Mouse (Mus musculus) lung, embryonic 16.5 days (tissue): ENCODE measurements around the gene Hmgb3. TPM values are rescaled to one million over a fixed set of nuclear protein-coding genes. Genes with fewer than 3 reads are reported as not detected.
A peak's percentile ranks its signal among the peaks of the same experiment; 100 is the strongest.
"Not testable (repeated sequence)": the region's sequence is repeated elsewhere in the genome, so short reads cannot be mapped to it uniquely, and the experiment has no call there.

Experiments
- ATAC-seq: fragments of 200-750 bp; cut with Nextera tagmentation; 2 replicates; pipeline ENCODE4 v1.8.0; 2017; ENCODE audit warnings: low read depth, mild to moderate bottlenecking, moderate library complexity
- H3K27ac ChIP-seq: fragments of 300-500 bp; sonication (generic); 2 replicates; pipeline ENCODE4 v1.5.1; 2014; ENCODE audit warnings: mild to moderate bottlenecking, control low read depth, low read length
- H3K27me3 ChIP-seq: fragments of 300-500 bp; sonication (generic); 2 replicates; pipeline ENCODE4 v1.6.1; 2014; ENCODE audit warnings: low read depth, low read length, mixed read lengths; ENCODE audit not compliant: control insufficient read depth, insufficient read depth
- H3K36me3 ChIP-seq: fragments of 300-500 bp; sonication (generic); 2 replicates; pipeline ENCODE4 v1.6.1; 2014; ENCODE audit warnings: low read length; ENCODE audit not compliant: control insufficient read depth, insufficient read depth
- H3K4me1 ChIP-seq: fragments of 300-500 bp; sonication (generic); replicated peaks from 2 replicates; pipeline ENCODE4 v1.6.1; 2014; ENCODE audit warnings: low read length, mixed read lengths; ENCODE audit not compliant: control insufficient read depth, insufficient read depth
- H3K4me2 ChIP-seq: fragments of 300-500 bp; sonication (generic); 2 replicates; pipeline ENCODE4 v1.6.1; 2014; ENCODE audit warnings: low read depth, low read length, control low read depth
- H3K4me3 ChIP-seq: fragments of 300-500 bp; sonication (generic); 2 replicates; pipeline ENCODE4 v1.5.1; 2014; ENCODE audit warnings: mild to moderate bottlenecking, low read length, control low read depth
- H3K9ac ChIP-seq: fragments of 300-500 bp; sonication (generic); 2 replicates; pipeline ENCODE4 v1.6.1; 2014; ENCODE audit warnings: low read length, control low read depth
- H3K9me3 ChIP-seq: fragments of 300-500 bp; sonication (generic); 2 replicates; pipeline ENCODE4 v1.6.1; 2016; ENCODE audit warnings: low read length; ENCODE audit not compliant: control insufficient read depth
- WGBS: fragments of 180-500 bp; shearing (Covaris S2); extraction: QIAGEN DNeasy Blood & Tissue Kit; methylation state at CpG from one replicate; pipeline ENCODE4 v1.1.7; 2014; 5-methylcytosine and 5-hydroxymethylcytosine counted together
- polyA plus RNA-seq: library from polyadenylated mRNA; unstranded; fragments of >200 nt; fragmentation: Nextera tagmentation; extraction: Ambion mirVana; gene quantifications from 2 replicates; pipeline ENCODE4 v1.2.1, GENCODE M21; 2015

Gene Hmgb3
- polyA plus RNA-seq, result 210 and 238 TPM in 2 replicates

DNA sequence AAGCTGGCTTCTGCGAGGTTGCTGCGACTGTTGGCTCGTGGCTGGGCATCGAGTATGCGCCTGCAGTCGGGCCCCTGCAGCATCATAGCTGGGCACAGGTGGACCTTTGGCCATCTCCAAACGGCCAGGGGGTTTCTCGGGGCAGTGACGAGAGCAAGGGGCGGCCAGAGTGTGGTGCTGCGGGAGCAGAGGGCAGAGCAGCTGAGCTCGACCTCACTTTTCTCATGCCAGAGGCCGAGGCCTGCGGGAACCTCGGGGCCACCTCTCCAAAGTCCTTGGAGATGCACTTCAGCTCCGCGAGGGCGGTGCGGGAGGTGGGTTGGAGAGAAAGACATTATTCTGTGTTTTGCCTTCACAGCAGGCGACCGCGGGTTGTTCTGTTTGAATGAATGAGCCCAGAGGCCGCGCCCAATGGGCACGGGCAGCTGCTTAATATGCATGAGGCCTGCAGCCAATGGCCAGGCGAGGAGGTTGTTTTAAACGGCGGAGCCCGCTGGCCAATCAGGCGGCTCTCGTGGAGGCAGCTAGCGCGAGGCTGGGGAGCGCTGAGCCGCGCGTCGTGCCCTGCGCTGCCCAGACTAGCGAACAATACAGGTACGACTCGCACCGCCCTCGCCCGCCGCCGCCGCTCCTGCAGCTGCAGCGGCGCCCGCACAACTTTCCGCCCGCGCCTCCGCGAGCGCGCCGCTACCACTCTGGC lies at the start of gene Hmgb3:
Gene Hmgb3 (plus strand): TSS at position 504 of the 700 bp plus-strand sequence.
- Histone ChIP-seq H3K27ac (peak within 1 kb of the TSS; percentile 95), H3K36me3 (no peaks in the 10 kb centered on the region), H3K9ac (peak within 1 kb of the TSS; percentile 84), H3K9me3 (no peaks in the 10 kb centered on the region; the same call in 1 of the 2 replicates), H3K4me2 (peak within 1 kb of the TSS; percentile 58), H3K4me3 (peak within 1 kb of the TSS; percentile 72), H3K27me3 (no peaks in the 10 kb centered on the region), H3K4me1 (no peaks in the 10 kb centered on the region)
- peak; percentile 97 for ATAC-seq
- WGBS, result 30% methylated on average over 37 of the region's 59 CpGs

DNA sequence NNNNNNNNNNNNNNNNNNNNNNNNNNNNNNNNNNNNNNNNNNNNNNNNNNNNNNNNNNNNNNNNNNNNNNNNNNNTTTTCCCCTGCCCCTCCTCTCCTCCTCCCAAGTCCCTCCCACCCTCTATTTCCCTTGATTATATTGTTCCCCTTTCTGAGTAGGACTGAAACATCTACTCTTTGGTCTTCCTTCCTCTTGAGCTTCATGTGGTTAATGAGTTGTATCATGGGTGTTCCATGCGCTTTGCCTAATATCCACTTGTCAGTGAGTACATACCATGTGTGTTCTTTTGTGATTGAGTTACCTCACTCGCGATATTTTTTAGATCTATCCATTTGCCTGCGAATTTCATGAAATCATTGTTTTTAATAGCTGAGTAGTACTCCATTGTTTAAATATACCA lies 49.1 kb upstream of the Hmgb3 start:
- ATAC-seq, result not testable (repeated sequence)

DNA sequence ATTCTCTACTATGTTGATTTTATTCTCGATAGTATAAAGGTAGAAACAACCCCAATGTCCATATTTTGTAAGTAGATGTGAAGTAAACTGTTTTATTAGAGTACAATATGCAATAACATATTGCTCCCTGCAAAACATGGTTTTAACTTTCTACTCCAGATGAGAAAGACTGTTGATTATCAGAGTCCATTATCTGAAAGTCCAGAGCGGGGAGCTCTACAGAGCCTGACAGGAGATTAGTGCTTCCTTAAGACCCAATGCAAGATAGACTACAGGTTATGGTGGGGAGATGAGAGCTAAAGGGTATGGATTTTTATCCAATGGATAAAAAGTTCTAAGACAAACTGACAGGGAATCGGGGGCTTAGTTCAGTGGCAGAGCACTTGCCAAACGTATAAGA lies 36.5 kb upstream of the Hmgb3 start:
- no peaks in the 10 kb centered on the region for H3K27me3 ChIP-seq
- WGBS, result 80% methylated on average over 4 of the region's 4 CpGs
- no peak overlapping the region for H3K27ac ChIP-seq
- H3K4me2 ChIP-seq, result no peak overlapping the region
- no peak overlapping the region for H3K4me3 ChIP-seq
- no peaks in the 10 kb centered on the region for H3K4me1 ChIP-seq
- no peak for ATAC-seq
- H3K9me3 ChIP-seq, result no peaks in the 10 kb centered on the region
- H3K9ac ChIP-seq, result no peak overlapping the region
- no peaks in the 10 kb centered on the region for H3K36me3 ChIP-seq

More for the DNA sequence above, 49.1 kb upstream of the Hmgb3 start:
- not testable (repeated sequence) for H3K27me3 ChIP-seq, H3K4me1 ChIP-seq, H3K9ac ChIP-seq, H3K36me3 ChIP-seq, H3K4me3 ChIP-seq, H3K27ac ChIP-seq, H3K4me2 ChIP-seq, H3K9me3 ChIP-seq
- WGBS, result 87% methylated on average over 4 of the region's 4 CpGs

DNA sequence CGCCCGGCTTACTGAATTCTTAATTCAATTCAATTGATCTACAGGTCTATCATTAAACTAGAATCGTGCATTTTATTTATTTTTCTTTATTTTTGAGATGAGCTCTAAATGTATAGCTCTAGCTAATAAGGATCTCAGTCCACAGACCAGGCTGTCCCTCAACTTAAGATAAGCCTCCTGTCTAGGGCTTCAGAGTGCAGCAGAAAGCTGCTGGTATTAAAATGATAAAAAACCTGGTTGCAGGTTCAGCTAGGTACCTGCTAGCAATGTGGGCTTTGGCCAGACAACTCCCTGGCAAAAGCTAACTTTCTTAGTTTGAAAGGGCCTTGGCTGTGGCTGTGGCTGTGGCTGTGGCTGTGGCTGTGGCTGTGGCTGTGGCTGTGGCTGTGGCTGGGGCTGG lies 32.8 kb upstream of the Hmgb3 start:
- no peak overlapping the region for H3K4me2 ChIP-seq
- H3K36me3 ChIP-seq, result no peaks in the 10 kb centered on the region
- H3K27me3 ChIP-seq, result no peaks in the 10 kb centered on the region
- no peak overlapping the region for H3K27ac ChIP-seq
- H3K9ac ChIP-seq, result no peak overlapping the region
- ATAC-seq, result no peak
- whole genome bisulfite sequencing, result 87% methylated on average over 3 of the region's 3 CpGs
- H3K4me3 ChIP-seq, result no peak overlapping the region
- no peaks in the 10 kb centered on the region for H3K9me3 ChIP-seq
- no peaks in the 10 kb centered on the region for H3K4me1 ChIP-seq

DNA sequence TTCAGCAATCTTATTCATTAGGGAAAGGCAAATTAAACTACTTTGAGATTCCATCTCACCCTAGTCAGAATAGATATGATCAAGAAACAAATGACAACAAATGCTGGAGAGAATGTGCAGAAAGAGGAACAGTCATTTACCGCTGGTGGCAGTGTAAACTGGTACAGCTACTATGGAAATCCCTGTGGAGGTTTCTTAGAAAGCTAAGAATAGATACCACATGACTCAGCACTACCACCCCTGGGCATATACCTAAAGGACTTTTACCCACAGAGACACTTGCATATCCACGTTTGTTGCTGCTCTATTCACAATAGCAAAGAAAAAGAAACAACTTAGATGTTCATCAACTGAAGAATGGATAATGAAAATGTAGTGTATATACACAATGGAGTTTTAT lies 31.4 kb upstream of the Hmgb3 start:
- H3K9me3 ChIP-seq, result no peaks in the 10 kb centered on the region
- no peaks in the 10 kb centered on the region for H3K27me3 ChIP-seq
- H3K4me1 ChIP-seq, result peaks cover 6% of the 10 kb centered on the region; the same call in 1 of the 2 replicates
- no peak overlapping the region for H3K27ac ChIP-seq
- H3K9ac ChIP-seq, result no peak overlapping the region
- ATAC-seq, result no peak
- H3K4me3 ChIP-seq, result no peak overlapping the region
- H3K4me2 ChIP-seq, result no peak overlapping the region
- H3K36me3 ChIP-seq, result no peaks in the 10 kb centered on the region
- 66% methylated on average over 2 of the region's 2 CpGs for WGBS

DNA sequence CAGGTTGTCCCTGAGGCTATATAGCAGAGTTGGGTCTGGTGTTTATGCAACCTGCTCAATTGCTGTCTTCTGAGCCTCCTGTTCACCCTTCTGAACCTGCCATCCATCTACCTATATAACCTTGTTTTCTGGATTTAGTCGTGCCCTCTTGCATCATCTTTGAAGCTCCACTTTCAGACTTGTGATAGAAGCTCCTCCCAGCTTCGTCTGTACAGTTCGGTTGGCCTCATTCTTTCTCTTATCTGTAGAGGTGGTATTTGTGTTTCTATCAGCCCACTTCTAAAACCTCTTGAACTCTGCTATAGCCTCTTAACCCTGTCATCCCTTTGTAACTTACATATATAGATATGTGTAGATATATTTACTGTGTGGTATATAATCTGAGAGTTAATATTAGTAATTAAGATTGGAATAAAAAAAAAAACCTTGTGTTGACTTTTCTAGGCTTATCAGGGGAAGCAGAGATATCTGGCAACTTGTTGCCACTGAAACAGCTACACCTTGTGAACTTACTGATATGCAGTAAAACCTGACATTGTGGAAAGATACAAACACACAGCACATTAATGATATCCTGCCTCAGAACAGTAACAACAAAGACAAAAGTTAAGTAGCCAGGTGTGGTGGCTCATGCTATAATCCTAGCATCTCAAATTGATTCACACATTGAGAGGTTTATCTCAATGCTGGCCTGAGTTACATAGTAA lies 30.0 kb upstream of the Hmgb3 start:
- H3K27ac ChIP-seq, result no peak overlapping the region
- no peaks in the 10 kb centered on the region for H3K36me3 ChIP-seq
- H3K4me3 ChIP-seq, result no peak overlapping the region
- H3K4me2 ChIP-seq, result no peak overlapping the region
- 33% methylated on average over 3 of the region's 3 CpGs for WGBS
- no peak for ATAC-seq
- H3K4me1 ChIP-seq, result peaks cover 6% of the 10 kb centered on the region; the same call in 1 of the 2 replicates
- H3K9ac ChIP-seq, result no peak overlapping the region
- H3K27me3 ChIP-seq, result no peaks in the 10 kb centered on the region
- H3K9me3 ChIP-seq, result no peaks in the 10 kb centered on the region

DNA sequence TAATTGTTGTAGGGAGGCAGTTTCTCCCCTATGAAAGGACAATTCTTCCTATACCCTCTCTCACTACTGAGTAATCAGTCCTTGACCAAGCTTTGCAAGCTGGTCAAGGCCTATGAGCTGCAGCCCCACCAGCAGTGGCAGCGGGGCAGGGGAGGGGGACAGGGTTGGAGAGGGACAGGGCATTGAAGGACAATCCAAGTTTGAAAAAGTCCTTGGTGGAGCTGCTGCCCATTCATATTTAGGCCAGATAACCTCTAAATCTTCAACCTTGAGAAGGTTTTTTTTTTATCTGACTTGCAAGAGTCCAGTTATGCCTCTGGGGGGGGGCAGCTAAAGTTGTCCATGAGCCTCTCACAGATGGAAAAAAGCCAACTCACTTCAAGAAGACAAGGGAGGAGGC lies 28.3 kb upstream of the Hmgb3 start:
- no peaks in the 10 kb centered on the region for H3K9me3 ChIP-seq
- 73% methylated on average over 1 of the region's 1 CpGs for WGBS

DNA sequence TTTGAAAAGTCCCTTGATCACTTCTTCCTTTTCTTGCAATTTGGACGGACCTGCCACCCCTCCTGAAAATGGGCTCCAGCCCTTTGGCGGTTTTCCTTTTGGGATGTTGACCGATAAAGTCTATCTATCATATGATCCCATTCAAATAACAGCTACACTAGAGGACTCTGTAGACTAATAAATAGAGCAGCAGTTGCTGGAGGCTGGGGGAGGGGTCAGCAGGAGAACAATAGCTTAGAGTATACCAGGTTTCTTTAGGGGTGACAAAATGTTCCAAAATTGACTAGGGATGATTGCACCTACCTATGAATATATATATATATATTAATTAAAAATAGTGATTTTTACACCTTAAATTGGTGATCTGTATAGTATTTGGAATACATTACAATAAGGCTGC lies 27.6 kb upstream of the Hmgb3 start:
- ATAC-seq, result no peak
- Histone ChIP-seq H3K27me3 (no peaks in the 10 kb centered on the region), H3K4me2 (no peak overlapping the region), H3K9me3 (no peaks in the 10 kb centered on the region), H3K4me3 (no peak overlapping the region), H3K27ac (no peak overlapping the region), H3K36me3 (no peaks in the 10 kb centered on the region), H3K4me1 (peaks cover 6% of the 10 kb centered on the region; the same call in 1 of the 2 replicates), H3K9ac (no peak overlapping the region)
- WGBS, result 70% methylated on average over 3 of the region's 3 CpGs

More for the DNA sequence above, 28.3 kb upstream of the Hmgb3 start:
- Histone ChIP-seq H3K4me3 (no peak overlapping the region), H3K27ac (no peak overlapping the region), H3K36me3 (no peaks in the 10 kb centered on the region), H3K4me1 (peaks cover 6% of the 10 kb centered on the region; the same call in 1 of the 2 replicates), H3K4me2 (no peak overlapping the region), H3K9ac (no peak overlapping the region), H3K27me3 (no peaks in the 10 kb centered on the region)
- no peak for ATAC-seq

DNA sequence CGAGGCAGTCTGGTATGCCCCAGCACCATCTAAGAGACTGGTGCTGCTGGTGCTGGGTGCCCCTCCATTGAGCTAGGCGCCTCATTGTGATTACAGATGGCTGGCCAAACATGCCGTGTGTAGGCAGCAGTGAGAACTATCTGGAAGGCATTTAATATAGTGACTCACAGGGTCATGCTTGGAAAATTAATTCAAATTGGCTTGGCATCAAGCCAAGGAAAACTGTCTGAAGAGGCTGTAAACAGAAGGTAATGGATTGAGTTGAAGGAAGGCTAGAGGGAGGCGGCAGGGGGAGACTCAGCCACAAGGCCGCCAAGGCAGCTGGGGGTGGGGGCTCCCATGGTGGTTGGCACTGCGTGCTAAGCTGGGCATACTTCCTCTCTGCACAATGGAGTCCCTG lies 27.1 kb upstream of the Hmgb3 start:
- no peaks in the 10 kb centered on the region for H3K36me3 ChIP-seq
- H3K4me1 ChIP-seq, result peaks cover 6% of the 10 kb centered on the region; the same call in 1 of the 2 replicates
- H3K9ac ChIP-seq, result no peak overlapping the region
- no peak overlapping the region for H3K4me3 ChIP-seq
- 43% methylated on average over 6 of the region's 6 CpGs for WGBS
- no peaks in the 10 kb centered on the region for H3K27me3 ChIP-seq
- no peak overlapping the region for H3K4me2 ChIP-seq
- no peak overlapping the region for H3K27ac ChIP-seq
- H3K9me3 ChIP-seq, result no peaks in the 10 kb centered on the region
- peak; percentile 60; the same call in 1 of the 2 replicates for ATAC-seq
